Mouse (Mus musculus) embryonic facial prominence, embryonic 14.5 days (tissue): ENCODE results near the gene Arpc2. TPM values are rescaled to one million over a fixed set of nuclear protein-coding genes. Genes with fewer than 3 reads are reported as not detected.

Experiments used
- ATAC-seq: fragments of 200-750 bp; cut with Nextera tagmentation; 2 replicates; pipeline ENCODE4 v1.8.0; 2017; ENCODE audit warnings: low read depth, moderate number of reproducible peaks, moderate TSS enrichment
- DNase-seq: peaks from one replicate; pipeline ENCODE4 v3.0.0-alpha.2; 2015; ENCODE audit warnings: low spot score
- H3K27ac ChIP-seq: fragments of 300-500 bp; sonication (generic); replicated peaks from 2 replicates; pipeline ENCODE4 v1.5.1; 2014; ENCODE audit warnings: low read depth, mild to moderate bottlenecking, low read length, moderate library complexity
- H3K27me3 ChIP-seq: fragments of 300-500 bp; sonication (generic); replicated peaks from 2 replicates; pipeline ENCODE4 v1.6.1; 2014; ENCODE audit warnings: low read length; ENCODE audit not compliant: control insufficient read depth, insufficient read depth
- H3K36me3 ChIP-seq: fragments of 300-500 bp; sonication (generic); 2 replicates; pipeline ENCODE4 v1.6.1; 2014; ENCODE audit warnings: low read length, mixed read lengths; ENCODE audit not compliant: control insufficient read depth, insufficient read depth
- H3K4me1 ChIP-seq: fragments of 300-500 bp; sonication (generic); 2 replicates; pipeline ENCODE4 v1.6.1; 2014; ENCODE audit warnings: antibody characterized with exemption, low read length; ENCODE audit not compliant: control insufficient read depth, insufficient read depth
- H3K4me2 ChIP-seq: fragments of 300-500 bp; sonication (generic); 2 replicates; pipeline ENCODE4 v1.6.1; 2014; ENCODE audit warnings: low read depth, mild to moderate bottlenecking, low read length, moderate library complexity, mixed read lengths
- H3K4me3 ChIP-seq: fragments of 300-500 bp; sonication (generic); 2 replicates; pipeline ENCODE4 v1.5.1; 2014; ENCODE audit warnings: low read depth, mild to moderate bottlenecking, low read length
- H3K9ac ChIP-seq: fragments of 300-500 bp; sonication (generic); 2 replicates; pipeline ENCODE4 v1.6.1; 2014; ENCODE audit warnings: low read depth, mild to moderate bottlenecking, low read length, moderate library complexity, mixed read lengths
- H3K9me3 ChIP-seq: fragments of 300-500 bp; sonication (generic); 2 replicates; pipeline ENCODE4 v1.6.1; 2016; ENCODE audit warnings: low read length; ENCODE audit not compliant: control insufficient read depth
- WGBS: fragments of 180-500 bp; shearing (Covaris S2); extraction: QIAGEN DNeasy Blood & Tissue Kit; methylation state at CpG from one replicate; pipeline ENCODE4 v1.1.7; 2014; 5-methylcytosine and 5-hydroxymethylcytosine counted together
- polyA plus RNA-seq: library from polyadenylated mRNA; unstranded; fragments of >200 nt; fragmentation: Nextera tagmentation; extraction: Ambion mirVana; gene quantifications from 2 replicates; pipeline ENCODE4 v1.2.1, GENCODE M21; 2014

Gene Arpc2
- polyA plus RNA-seq, 1 experiment from 2014 or later, result 341 TPM

DNA sequence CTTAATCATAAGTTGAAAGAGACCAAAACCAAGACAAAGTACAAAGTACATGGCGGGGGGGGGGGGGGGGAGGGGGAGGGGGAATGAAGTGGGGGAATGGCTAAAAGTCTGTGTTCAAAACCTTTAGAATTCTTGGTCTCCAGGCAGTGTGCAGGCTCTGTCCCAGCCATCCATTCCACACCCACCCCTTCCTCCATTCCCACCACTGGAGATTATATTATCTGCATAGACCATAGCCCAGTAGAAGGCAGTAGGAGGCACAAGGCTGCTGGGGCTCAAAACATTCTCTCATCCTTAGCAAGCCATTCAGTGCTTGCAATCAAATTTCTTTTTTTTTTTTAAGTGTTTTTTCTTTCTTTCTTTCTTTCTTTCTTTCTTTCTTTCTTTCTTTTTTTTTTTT is 4.9 kb upstream of the Arpc2 start:
- no peaks in the 10 kb centered on the region for H3K4me1 ChIP-seq
- H3K36me3 ChIP-seq, result no peaks in the 10 kb centered on the region
- ATAC-seq (no peak), DNase-seq (no peak)
- no peak overlapping the region for H3K9ac ChIP-seq
- H3K27ac ChIP-seq, result no peak overlapping the region
- WGBS, result 50% methylated on average over 1 of the region's 1 CpGs
- H3K27me3 ChIP-seq, result no peaks in the 10 kb centered on the region
- no peak overlapping the region for H3K4me2 ChIP-seq
- H3K9me3 ChIP-seq, result no peaks in the 10 kb centered on the region
- H3K4me3 ChIP-seq, result no peak overlapping the region

DNA sequence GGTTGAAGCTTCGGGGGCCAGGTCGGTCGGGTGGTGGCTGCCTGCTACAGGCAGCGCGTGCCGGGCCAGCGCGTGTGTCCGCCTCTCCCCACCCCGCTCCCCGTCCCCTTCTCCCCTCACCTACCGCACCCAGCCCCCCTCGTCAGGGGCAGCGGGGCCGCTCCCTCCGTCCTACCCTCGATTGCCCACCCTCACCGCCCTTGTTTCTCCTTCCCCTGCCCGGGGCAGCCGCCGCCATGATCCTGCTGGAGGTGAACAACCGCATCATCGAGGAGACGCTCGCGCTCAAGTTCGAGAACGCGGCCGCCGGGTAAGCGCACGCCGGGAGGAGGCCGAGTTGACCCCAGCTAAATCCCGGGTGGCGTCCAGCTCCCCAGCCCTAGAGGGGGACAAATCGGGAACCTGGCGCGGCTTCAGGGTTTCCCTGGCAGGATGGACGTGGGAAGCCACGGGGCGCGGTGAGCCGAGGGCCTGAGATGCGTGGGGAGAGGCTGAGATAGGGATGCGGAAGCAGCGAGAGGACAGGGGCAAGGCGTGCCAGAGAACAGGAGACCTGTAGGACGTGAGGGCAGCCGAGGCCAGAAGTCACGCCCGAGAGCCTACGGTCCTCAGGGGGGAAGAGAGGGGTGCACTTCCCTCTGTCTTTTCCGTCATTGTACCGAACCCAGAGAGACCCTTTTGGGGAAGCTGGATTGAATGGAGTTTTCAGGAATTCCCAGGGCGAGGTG is 870 bp downstream of the Arpc2 start:
- DNase-seq (no peak), ATAC-seq (peak; percentile 20)
- Histone ChIP-seq H3K27ac (peak overlapping the region; percentile 88), H3K27me3 (no peaks in the 10 kb centered on the region), H3K9me3 (no peaks in the 10 kb centered on the region), H3K9ac (peak overlapping the region; percentile 91), H3K36me3 (no peaks in the 10 kb centered on the region), H3K4me1 (peaks cover 32% of the 10 kb centered on the region), H3K4me2 (peak overlapping the region; percentile 90), H3K4me3 (peak overlapping the region; percentile 95)
- 0% methylated on average over 22 of the region's 57 CpGs for WGBS

- H3K27me3 ChIP-seq, result no peaks in the 10 kb centered on the region
- WGBS, result 22% methylated on average over 5 of the region's 5 CpGs
- H3K4me2 ChIP-seq, result peak overlapping the region; percentile 90
- ATAC-seq (no peak), DNase-seq (no peak)
- H3K9ac ChIP-seq, result peak overlapping the region; percentile 91
- 0 out of 2 replicates have a peak, but pooled peaks cover 6% of the 10 kb centered on the region for H3K36me3 ChIP-seq
- peak overlapping the region; percentile 31; the same call in 1 of the 2 replicates for H3K27ac ChIP-seq
- peak overlapping the region; percentile 95 for H3K4me3 ChIP-seq
- H3K4me1 ChIP-seq, result peaks cover 32% of the 10 kb centered on the region
- no peaks in the 10 kb centered on the region for H3K9me3 ChIP-seq
Observed at GRCm38 (mm10) chr1:74237671-74238070, 1.8 kb downstream of the Arpc2 start.

DNA sequence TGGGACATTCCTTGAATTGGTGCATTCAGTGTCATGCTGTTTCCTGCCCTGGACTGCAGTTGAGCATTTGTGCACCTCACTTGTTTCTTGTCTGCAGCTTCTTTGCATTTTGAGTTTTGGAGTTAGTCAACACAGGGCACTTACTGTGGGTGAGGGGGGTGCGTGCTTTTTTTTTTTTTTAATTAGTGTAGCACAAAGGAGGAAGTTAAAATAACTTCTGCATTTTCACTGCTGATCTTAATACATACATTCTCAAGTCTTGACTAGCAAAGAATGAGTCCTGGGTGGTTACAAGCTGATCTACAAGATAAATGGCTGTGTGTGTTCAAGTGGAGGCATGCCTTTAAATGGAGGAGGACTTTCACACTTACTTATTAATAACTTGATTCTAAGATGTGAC is 2.3 kb downstream of the Arpc2 start:
- H3K27me3 ChIP-seq, result no peaks in the 10 kb centered on the region
- H3K4me2 ChIP-seq, result peak overlapping the region; percentile 90
- peak overlapping the region; percentile 31; the same call in 1 of the 2 replicates for H3K27ac ChIP-seq
- H3K9me3 ChIP-seq, result no peaks in the 10 kb centered on the region
- peak overlapping the region; percentile 95 for H3K4me3 ChIP-seq
- 0 out of 2 replicates have a peak, but pooled peaks cover 6% of the 10 kb centered on the region for H3K36me3 ChIP-seq
- DNase-seq, result peak; percentile 47
- 53% methylated on average over 1 of the region's 1 CpGs for WGBS
- peak overlapping the region; percentile 91 for H3K9ac ChIP-seq
- no peak for ATAC-seq
- H3K4me1 ChIP-seq, result peaks cover 32% of the 10 kb centered on the region

- 56% methylated on average over 7 of the region's 7 CpGs for WGBS
- 0 out of 2 replicates have a peak overlapping the region, but pooled peaks have one; percentile 34 for H3K9ac ChIP-seq
- H3K27ac ChIP-seq, result no peak overlapping the region
- DNase-seq, result no peak
- H3K27me3 ChIP-seq, result no peaks in the 10 kb centered on the region
- peaks cover 32% of the 10 kb centered on the region for H3K4me1 ChIP-seq
- peak overlapping the region; percentile 90 for H3K4me2 ChIP-seq
- 0 out of 2 replicates have a peak, but pooled peaks cover 6% of the 10 kb centered on the region for H3K36me3 ChIP-seq
- no peak overlapping the region; the same call in 1 of the 2 replicates for H3K4me3 ChIP-seq
- no peak for ATAC-seq
- no peaks in the 10 kb centered on the region for H3K9me3 ChIP-seq
Observed at GRCm38 (mm10) chr1:74239162-74239561, 3.3 kb downstream of the Arpc2 start.

DNA sequence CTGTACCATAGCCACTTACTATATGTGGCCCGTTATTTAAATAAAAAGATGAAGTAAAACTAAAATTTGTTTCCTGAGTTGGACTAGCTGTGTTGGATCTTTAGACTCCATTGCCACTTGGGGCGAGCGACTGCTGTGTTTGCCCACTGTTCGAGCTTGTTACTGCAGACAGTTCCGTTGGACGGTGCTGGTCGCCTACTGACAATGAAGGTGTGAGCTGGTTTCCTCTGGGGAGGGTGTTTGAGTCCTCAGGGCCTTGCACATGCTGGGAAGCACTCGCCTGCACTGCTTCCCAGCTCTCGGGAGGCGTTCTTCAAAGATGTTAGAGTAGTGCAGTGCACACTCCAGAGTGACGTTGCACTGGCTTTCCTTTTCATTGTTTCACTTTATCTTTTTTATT is 3.7 kb downstream of the Arpc2 start:
- no peaks in the 10 kb centered on the region for H3K27me3 ChIP-seq
- H3K27ac ChIP-seq, result no peak overlapping the region
- 52% methylated on average over 11 of the region's 11 CpGs for WGBS
- no peak for DNase-seq
- no peaks in the 10 kb centered on the region for H3K9me3 ChIP-seq
- peak overlapping the region; percentile 90 for H3K4me2 ChIP-seq
- 0 out of 2 replicates have a peak overlapping the region, but pooled peaks have one; percentile 34 for H3K9ac ChIP-seq
- peaks cover 32% of the 10 kb centered on the region for H3K4me1 ChIP-seq
- H3K36me3 ChIP-seq, result 0 out of 2 replicates have a peak, but pooled peaks cover 6% of the 10 kb centered on the region
- no peak for ATAC-seq
- H3K4me3 ChIP-seq, result no peak overlapping the region

- 39% methylated on average over 6 of the region's 6 CpGs for WGBS
- H3K27ac ChIP-seq, result peak overlapping the region; percentile 30
- no peak overlapping the region for H3K9ac ChIP-seq
Observed at GRCm38 (mm10) chr1:74240311-74240710, 4.4 kb downstream of the Arpc2 start.

GRCm38 (mm10) chr1:74240832-74241231 is 4.9 kb downstream of the Arpc2 start:
- H3K4me2 ChIP-seq, result peak overlapping the region; percentile 3; the same call in 1 of the 2 replicates
- no peak for ATAC-seq
- no peaks in the 10 kb centered on the region for H3K9me3 ChIP-seq
- H3K36me3 ChIP-seq, result peaks cover 7% of the 10 kb centered on the region; the same call in 1 of the 2 replicates
- no peak overlapping the region for H3K4me3 ChIP-seq
- peaks cover 32% of the 10 kb centered on the region for H3K4me1 ChIP-seq
- H3K9ac ChIP-seq, result no peak overlapping the region
- no peaks in the 10 kb centered on the region for H3K27me3 ChIP-seq
- DNase-seq, result no peak
- WGBS, result 78% methylated on average over 4 of the region's 4 CpGs
- peak overlapping the region; percentile 30 for H3K27ac ChIP-seq

More at GRCm38 (mm10) chr1:74240311-74240710, 4.4 kb downstream of the Arpc2 start:
- Histone ChIP-seq H3K4me2 (peak overlapping the region; percentile 3; the same call in 1 of the 2 replicates), H3K9me3 (no peaks in the 10 kb centered on the region), H3K27me3 (no peaks in the 10 kb centered on the region), H3K4me3 (no peak overlapping the region), H3K4me1 (peaks cover 32% of the 10 kb centered on the region), H3K36me3 (0 out of 2 replicates have a peak, but pooled peaks cover 6% of the 10 kb centered on the region)
- DNase-seq (peak; percentile 45), ATAC-seq (0 out of 2 replicates have a peak, but pooled peaks have one; percentile 17)
